8 mouse cellular contexts compared by ENCODE assay signal in the genomic region with DNA sequence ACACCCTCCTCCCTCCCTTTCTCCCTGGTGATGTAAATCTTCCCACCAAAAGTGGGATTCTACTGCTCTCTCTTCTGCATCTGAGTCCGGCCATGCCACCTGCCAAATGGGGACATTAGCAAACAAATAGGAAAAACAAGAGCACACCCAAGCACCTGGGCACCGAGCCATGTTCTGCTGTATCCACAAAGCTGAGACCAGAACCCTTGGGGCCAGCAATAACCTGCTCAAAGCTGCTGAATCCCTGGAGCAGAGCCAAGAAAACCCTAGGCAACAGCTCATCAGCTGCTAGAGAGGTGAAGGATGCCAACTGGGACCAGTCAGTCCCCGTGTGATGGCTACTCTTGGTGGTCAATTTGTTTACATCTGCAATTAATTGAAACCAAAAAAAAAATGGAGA.
A peak's percentile ranks its signal among the peaks of the same experiment; 100 is the strongest.
DNase-seq lines count a peak whose midpoint lies in the region; ATAC-seq lines count a peak whose summit lies in the region.

No protein-coding gene starts in this region.

- H3K4me1 ChIP-seq in embryonic facial prominence, embryonic 14.5 days (ENCODE audit: control insufficient read depth, insufficient read depth, low read length) = no peaks in the 10 kb centered on the region
- peaks cover 24% of the 10 kb centered on the region for H3K4me1 ChIP-seq in embryonic facial prominence, embryonic 10.5 days
- H3K4me1 ChIP-seq in hindbrain, embryonic 14.5 days (replicated peaks; ENCODE audit: control insufficient read depth, insufficient read depth, low read length) = peaks cover 32% of the 10 kb centered on the region

- 49% methylated on average over 3 of the region's 3 CpGs for WGBS in embryonic facial prominence, embryonic 14.5 days
- WGBS in embryonic facial prominence, embryonic 10.5 days = 81% methylated on average over 3 of the region's 3 CpGs
- WGBS in hindbrain, embryonic 14.5 days = 24% methylated on average over 3 of the region's 3 CpGs

- no peaks in the 10 kb centered on the region for H3K36me3 ChIP-seq in embryonic facial prominence, embryonic 14.5 days (ENCODE audit: control insufficient read depth, insufficient read depth, low read length)
- no peaks in the 10 kb centered on the region for H3K36me3 ChIP-seq in embryonic facial prominence, embryonic 10.5 days (replicated peaks)
- H3K36me3 ChIP-seq in hindbrain, embryonic 14.5 days (replicated peaks; ENCODE audit: control insufficient read depth, insufficient read depth) = no peaks in the 10 kb centered on the region

- DNase-seq in embryonic facial prominence, embryonic 14.5 days (ENCODE audit: low spot score) = peak; percentile 86
- DNase-seq in embryonic facial prominence, embryonic 10.5 days (ENCODE audit: low spot score) = no peak
- DNase-seq in right cerebral cortex, postnatal 10 days (ENCODE audit: low spot score in 2 of 2) = peak; percentile 47 to 60
- no peak for DNase-seq in right cerebral cortex, adult 2 months (ENCODE audit: low spot score in 2 of 2)
- peak; percentile 78 for DNase-seq in hindbrain, embryonic 14.5 days (ENCODE audit: low spot score)
- DNase-seq in urinary bladder, postnatal 25 days (ENCODE audit: low spot score) = peak; percentile 41

- peak; percentile 51; the same call in 1 of the 2 replicates for ATAC-seq in embryonic facial prominence, embryonic 14.5 days (ENCODE audit: low read depth)
- ATAC-seq in hindbrain, embryonic 14.5 days (ENCODE audit: low FRiP score) = peak; percentile 79; the same call in 1 of the 2 replicates
- ATAC-seq in erythroblast, adult 5-6 weeks (replicated peaks; ENCODE audit: low FRiP score, poor library complexity, severe bottlenecking) = no peak
- no peak for ATAC-seq in CD4-positive, CD25-positive, alpha-beta regulatory T cell, adult 4 months

- no peak overlapping the region for H3K9ac ChIP-seq in embryonic facial prominence, embryonic 14.5 days (ENCODE audit: low read depth, low read length)
- H3K9ac ChIP-seq in hindbrain, embryonic 14.5 days = no peak overlapping the region

- H3K4me3 ChIP-seq in embryonic facial prominence, embryonic 14.5 days (ENCODE audit: low read depth, low read length) = no peak overlapping the region
- H3K4me3 ChIP-seq in embryonic facial prominence, embryonic 10.5 days = no peak overlapping the region
- no peak overlapping the region for H3K4me3 ChIP-seq in hindbrain, embryonic 14.5 days (replicated peaks; ENCODE audit: low read length)

- no peak overlapping the region for H3K27ac ChIP-seq in embryonic facial prominence, embryonic 14.5 days (replicated peaks; ENCODE audit: low read depth, low read length)
- no peak overlapping the region for H3K27ac ChIP-seq in embryonic facial prominence, embryonic 10.5 days (replicated peaks)
- peak overlapping the region; percentile 55 for H3K27ac ChIP-seq in hindbrain, embryonic 14.5 days

- no peaks in the 10 kb centered on the region for H3K27me3 ChIP-seq in embryonic facial prominence, embryonic 14.5 days (replicated peaks; ENCODE audit: control insufficient read depth, insufficient read depth, low read length)
- peaks cover 49% of the 10 kb centered on the region for H3K27me3 ChIP-seq in embryonic facial prominence, embryonic 10.5 days (replicated peaks; ENCODE audit: low read depth, poor library complexity, severe bottlenecking)
- H3K27me3 ChIP-seq in hindbrain, embryonic 14.5 days (ENCODE audit: control insufficient read depth, insufficient read depth, low read length) = peaks cover 3% of the 10 kb centered on the region; the same call in 1 of the 2 replicates

- no peak overlapping the region for H3K4me2 ChIP-seq in embryonic facial prominence, embryonic 14.5 days (ENCODE audit: low read depth, low read length)
- H3K4me2 ChIP-seq in hindbrain, embryonic 14.5 days (replicated peaks) = peak overlapping the region; percentile 11; the same call in 1 of the 2 replicates

- H3K9me3 ChIP-seq in embryonic facial prominence, embryonic 14.5 days (ENCODE audit: control insufficient read depth, low read length) = no peaks in the 10 kb centered on the region
- H3K9me3 ChIP-seq in embryonic facial prominence, embryonic 10.5 days = peaks cover 1% of the 10 kb centered on the region; the same call in 1 of the 2 replicates
- H3K9me3 ChIP-seq in hindbrain, embryonic 14.5 days (ENCODE audit: control insufficient read depth, low read length) = peaks cover 9% of the 10 kb centered on the region; the same call in 1 of the 2 replicates

Comparison
In these comparisons a context has a peak if more than half of its experiments do, and no peak if none do; other contexts are left out.
1. DNase-seq: peak in embryonic facial prominence, embryonic 14.5 days (single experiment), right cerebral cortex, postnatal 10 days (2 of 2), hindbrain, embryonic 14.5 days (single experiment) and urinary bladder, postnatal 25 days (single experiment); none in embryonic facial prominence, embryonic 10.5 days (single experiment) and right cerebral cortex, adult 2 months (0 of 2).
2. ATAC-seq: peak in embryonic facial prominence, embryonic 14.5 days (single experiment) and hindbrain, embryonic 14.5 days (single experiment); none in erythroblast, adult 5-6 weeks (single experiment) and CD4-positive, CD25-positive, alpha-beta regulatory T cell, adult 4 months (single experiment).